Mouse (Mus musculus) layer of hippocampus, postnatal 25 days (tissue): ENCODE measurements at regions not wholly inside any gene's neighbourhood (a gene's known extent, or its start where the extent isn't known, plus 50 kb on each side); places are given as distances from the start of the nearest gene placed in this dataset.

Experiments used
- DNase-seq, 2 experiments: peaks; one replicate each; pipeline ENCODE4 v3.0.0; 2022; ENCODE audit warnings: mixed read lengths in 2 of 2, low spot score in 1 of 2; ENCODE audit errors: extremely low spot score in 1 of 2

GRCm38 (mm10) chr9:63087195-63087594 is 61.6 kb downstream of the Skor1 start:
- DNase-seq: no peak

DNA sequence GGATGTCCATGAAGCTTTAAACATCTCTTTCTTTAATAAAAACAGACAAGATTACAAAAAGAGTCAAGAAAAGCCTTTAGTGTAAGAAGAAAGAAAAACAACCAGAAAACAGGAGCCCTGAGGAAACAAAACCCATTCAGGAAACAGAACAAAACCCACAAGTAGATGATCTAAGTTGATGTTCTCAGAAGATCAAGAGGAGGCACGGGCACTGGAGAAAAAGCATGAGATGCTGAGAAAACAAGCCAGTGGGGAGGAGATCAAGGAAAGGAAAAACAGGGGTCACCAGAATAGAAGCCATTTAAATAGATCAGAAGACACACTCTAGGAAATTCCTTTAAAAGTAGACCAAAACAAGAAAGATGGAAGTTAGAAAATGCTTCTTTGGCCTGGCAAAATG is 62.1 kb downstream of the Skor1 start:
- no peak for DNase-seq

DNA sequence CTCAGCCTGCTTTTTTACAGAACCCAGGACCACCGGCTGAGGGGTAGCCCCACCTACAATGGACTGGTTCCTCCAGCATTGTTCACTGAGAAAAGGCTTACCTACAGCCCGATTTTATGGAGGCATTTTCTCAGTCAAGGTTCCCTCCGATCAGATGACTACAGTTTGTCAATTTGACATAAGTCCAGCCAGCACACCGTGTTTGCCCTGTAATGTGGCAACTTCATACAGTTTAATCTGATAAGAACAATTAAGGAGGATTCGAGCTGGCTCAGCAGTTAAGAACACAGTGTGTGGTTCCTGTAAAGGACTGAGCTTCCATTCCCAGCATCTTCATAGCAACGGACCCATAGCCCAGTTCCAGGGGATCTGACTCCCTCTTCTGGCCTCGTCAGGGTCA is 65.9 kb downstream of the Skor1 start:
- no peak for DNase-seq

DNA sequence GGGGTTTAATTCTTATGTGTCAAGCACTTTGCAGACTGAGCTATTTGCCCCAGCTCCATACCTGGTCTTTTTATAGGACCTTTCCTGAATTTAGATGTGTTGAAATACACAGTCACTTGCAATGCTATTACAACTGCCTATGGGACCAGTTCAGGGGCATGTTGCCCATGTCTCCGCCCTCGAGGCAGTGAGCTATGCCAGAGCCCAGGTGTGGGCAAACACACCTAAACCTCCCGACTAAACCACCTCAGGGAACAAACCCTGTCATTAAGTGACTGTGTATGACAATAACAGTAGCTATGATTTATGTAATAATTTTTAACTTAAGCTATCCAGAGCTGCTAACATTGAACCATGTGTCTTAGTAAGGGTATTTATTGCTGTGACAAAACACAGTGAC is 66.5 kb downstream of the Skor1 start:
- no peak for DNase-seq

DNA sequence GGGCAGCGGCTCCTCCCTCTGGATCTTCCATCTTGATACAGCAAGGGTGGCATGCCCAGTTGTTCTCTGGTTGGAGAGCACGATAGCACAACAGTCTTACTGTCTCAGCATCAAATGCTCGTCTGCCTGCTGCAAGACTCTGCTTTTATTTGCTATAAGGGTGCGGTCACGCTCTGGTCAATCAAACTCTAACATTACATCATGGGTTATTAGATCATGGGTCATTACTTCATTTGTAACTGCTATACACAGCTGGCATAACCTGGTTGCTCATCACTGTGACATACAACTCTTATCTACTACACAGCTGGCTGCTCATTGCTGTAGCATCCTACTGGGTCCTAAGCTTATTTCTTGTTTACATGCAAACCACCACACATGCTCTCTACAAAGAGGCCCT is 68.4 kb downstream of the Skor1 start:
- DNase-seq: no peak

DNA sequence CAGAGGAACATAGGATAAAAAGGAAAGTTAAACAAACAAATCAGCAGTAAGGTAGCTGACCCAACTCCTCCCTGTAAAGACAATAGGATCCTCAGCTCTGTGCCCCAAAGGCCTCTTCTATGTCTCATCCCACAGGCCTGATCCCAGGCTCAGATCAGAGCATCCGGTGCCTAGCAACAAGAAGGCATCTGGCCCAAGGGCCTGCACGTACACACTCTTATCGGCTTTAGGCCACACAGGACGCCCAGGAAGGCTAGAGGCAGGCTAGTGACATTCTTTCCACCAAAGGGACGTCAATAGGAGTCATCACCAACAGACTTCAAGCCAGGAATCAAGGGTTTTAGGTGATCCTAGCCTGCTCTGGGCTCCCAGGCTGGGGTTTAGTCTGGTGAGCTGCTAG is 73.5 kb downstream of the Skor1 start:
- DNase-seq: no peak

DNA sequence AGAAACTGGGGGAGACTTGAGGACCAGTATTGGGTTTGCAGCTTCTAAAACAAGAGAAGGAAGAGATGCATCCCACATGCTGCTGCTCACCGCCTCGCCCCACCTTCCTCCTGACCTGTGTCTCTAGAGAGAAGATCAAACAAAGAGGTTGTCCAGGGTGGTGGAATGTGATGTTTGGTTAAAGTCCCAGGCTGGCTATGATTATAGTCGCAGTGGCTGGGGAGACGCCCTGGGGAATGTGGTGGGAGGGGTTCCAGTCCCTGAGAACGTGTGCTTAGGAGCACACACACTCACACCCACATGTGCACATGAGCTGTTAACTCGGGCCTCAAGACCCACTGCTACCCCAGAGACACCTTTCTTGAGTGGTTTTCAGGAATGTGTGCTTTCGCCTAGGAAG is 74.0 kb downstream of the Skor1 start:
- no peak for DNase-seq

GRCm38 (mm10) chr9:63074023-63074750 is 74.6 kb downstream of the Skor1 start:
- no peak for DNase-seq

- no peak for DNase-seq
These were observed 77.7 kb downstream of the Skor1 start for GRCm38 (mm10) chr9:63071032-63071431.

DNA sequence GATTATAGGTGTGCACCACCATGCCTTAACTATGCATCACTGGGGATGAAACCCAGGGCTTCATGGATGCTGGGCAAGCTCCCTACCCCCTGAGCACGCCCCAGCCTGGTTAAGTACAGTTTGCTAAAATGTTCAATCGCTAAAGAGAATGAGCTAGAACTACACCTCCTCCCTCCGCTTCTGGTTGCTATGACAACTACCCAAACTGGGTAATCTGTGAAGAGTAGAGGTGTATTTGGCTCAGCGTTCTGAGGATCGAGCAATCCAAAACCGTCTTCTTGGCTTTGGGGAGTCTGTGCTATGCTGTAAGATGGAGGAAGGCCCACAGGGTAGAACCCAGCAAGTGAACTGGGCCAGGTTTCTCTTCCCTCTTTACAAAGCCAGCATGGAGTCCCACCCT is 78.8 kb downstream of the Skor1 start:
- no peak for DNase-seq

- DNase-seq: no peak
These were observed 79.3 kb upstream of the Pias1 start for GRCm38 (mm10) chr9:63067054-63067406.

DNA sequence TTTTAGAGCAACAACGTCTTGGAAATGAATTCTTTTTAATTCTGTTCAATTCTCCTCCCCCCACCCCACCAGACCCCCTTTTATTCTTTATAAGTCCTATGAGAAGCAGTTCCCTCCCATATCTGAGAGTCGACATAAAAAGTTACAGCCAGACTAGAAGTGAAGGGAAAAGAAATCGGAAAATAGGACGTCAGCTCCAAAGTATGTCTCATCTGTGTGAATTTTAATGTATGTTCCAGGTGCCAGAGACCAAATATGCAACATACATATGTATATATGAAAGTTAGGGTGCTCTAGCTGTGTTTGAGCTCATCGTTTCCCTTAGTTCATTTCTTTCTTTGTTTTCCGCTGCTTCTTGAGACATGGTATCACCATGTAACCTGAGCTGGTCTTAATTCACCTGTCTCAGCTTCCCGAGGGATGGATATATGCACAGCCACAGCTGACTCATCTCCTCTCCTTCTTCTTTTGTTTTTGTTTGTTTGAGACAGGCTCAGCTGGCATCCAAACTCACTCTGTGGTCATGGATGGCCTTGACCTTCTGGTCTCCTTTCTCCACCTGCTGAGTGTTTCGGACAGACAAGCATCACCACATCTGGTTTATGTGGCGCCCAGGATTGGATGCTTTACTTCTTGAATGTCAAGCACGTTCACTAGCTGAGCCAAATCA is 78.8 kb upstream of the Pias1 start:
- DNase-seq: no peak

- no peak for DNase-seq
These were observed 75.8 kb upstream of the Pias1 start for GRCm38 (mm10) chr9:63063525-63063924.

- no peak for DNase-seq
These were observed 73.0 kb upstream of the Pias1 start for GRCm38 (mm10) chr9:63060740-63061139.

DNA sequence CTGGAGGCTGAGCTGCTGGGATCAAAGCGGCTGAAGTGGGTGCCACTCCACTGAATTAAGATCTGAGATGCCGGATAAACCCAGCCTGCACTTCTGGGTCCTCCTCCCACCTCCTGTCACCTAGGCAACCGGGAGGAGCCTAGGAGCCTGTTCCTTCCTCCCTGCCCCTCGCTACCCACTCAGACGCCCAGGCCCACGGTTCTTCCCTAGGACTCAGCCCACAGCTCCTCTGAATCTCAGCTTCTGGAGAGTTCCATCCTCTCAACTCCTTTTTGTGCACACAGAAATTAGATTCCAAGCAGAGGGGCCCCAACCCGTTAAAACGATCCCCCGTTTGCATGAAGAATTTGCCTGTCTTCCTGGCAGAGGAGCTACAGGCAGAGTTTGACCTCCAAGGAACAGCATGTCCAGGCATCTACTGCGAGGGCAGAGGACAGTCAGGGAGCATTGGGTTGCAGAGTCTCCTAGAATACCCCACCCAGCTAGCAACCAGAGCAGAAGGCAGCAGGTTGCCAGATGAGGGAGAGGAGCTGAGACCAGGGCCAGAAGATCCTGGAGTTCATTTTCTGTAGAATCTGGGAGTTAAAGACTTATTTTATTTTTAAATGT is 71.6 kb upstream of the Pias1 start:
- DNase-seq: peak; percentile 31 to 53

GRCm38 (mm10) chr9:63058506-63059233 is 70.9 kb upstream of the Pias1 start:
- peak in 1 of 2 experiments; percentile 23 for DNase-seq

- no peak for DNase-seq
These were observed 69.1 kb upstream of the Pias1 start for GRCm38 (mm10) chr9:63056695-63057349.

DNA sequence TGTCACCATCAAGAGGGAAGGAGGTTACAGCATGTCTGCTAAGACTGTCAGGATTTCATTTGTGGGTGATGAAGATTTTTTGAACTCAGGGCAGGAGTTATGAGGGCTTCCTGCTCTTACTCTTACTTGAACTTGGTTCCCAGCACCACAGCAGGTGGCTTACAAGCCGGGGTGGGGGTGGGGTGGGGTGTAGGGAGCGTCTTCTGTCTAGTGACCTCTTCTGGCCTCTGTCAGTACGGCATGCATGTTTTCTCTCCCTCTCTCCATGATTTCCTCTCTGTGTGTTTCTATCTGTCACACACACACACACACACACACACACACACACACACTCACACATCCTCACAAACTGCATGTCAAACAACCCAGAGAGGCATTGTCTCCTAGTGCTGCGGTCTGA is 64.5 kb upstream of the Pias1 start:
- DNase-seq: no peak

DNA sequence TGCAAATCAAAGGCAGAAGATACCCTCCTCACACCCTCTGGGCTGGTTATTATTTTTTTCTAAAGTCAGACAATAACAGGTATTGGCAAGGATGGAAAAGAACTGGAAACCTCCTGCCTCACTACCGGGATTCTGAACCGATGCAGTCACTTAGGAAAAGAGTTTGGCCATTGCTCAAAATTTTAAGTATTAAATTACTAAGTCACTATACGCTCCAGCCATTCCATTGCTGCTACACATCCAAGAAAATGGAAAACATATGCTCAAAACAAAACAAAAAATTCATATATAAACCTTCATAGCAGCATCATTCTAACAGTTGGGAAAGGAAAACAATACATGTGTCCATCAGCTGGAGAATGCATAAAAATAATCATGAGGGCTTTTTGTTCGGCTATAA is 63.9 kb upstream of the Pias1 start:
- no peak for DNase-seq

GRCm38 (mm10) chr9:63049290-63049689 is 61.6 kb upstream of the Pias1 start:
- no peak for DNase-seq

DNA sequence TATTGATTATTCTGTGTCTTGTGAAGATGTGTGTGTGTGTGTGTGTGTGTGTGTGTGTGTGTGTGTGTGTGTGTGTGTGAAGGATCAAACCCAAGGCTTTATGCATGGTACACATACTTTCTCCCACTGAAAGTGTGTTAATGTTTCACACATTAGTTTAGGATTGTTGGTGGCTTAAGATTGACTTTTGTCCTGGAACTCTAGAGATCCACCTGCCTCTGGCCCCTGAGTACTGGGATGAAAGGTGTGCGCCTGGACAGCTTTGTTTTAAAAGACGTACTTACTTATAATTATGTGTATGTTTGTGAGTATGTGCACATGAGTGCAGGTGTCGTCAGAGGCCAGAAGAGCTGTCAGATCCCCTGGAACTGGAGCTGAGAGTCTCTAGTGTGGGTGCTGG is 59.3 kb upstream of the Pias1 start:
- no peak for DNase-seq
